Mouse (Mus musculus): ENCODE data around the gene Tmem192. TPM values are rescaled to one million over a fixed set of nuclear protein-coding genes. Genes with fewer than 3 reads are reported as not detected.
A peak's percentile ranks its signal among the peaks of the same experiment; 100 is the strongest.

Tmem192 gene
- polyA plus RNA-seq, 1 experiment from 2014 or later = 28.5 TPM

- Histone ChIP-seq H3K4me3 (no peak overlapping the region), H3K27me3 (ENCODE audit: insufficient read depth, poor library complexity, severe bottlenecking) (peaks cover 14% of the 10 kb centered on the region)
- WGBS = 73% methylated on average over 8 of the region's 8 CpGs
Observed at GRCm38 (mm10) chr8:64941019-64941418, 6.0 kb upstream of the Tmem192 start.

GRCm38 (mm10) chr8:64941495-64941894, 5.5 kb upstream of the Tmem192 start:
- peak; percentile 77 for DNase-seq (ENCODE audit: low spot score)
- no peaks in the 10 kb centered on the region for H3K9me3 ChIP-seq
- no peaks in the 10 kb centered on the region for H3K36me3 ChIP-seq
- H3K27me3 ChIP-seq (ENCODE audit: insufficient read depth, poor library complexity, severe bottlenecking) = peaks cover 14% of the 10 kb centered on the region
- 13% methylated on average over 9 of the region's 9 CpGs for WGBS
- 0 out of 2 replicates have a peak, but pooled peaks cover 7% of the 10 kb centered on the region for H3K4me1 ChIP-seq
- H3K4me3 ChIP-seq = no peak overlapping the region
- no peak overlapping the region for H3K27ac ChIP-seq

More at GRCm38 (mm10) chr8:64941019-64941418, 6.0 kb upstream of the Tmem192 start:
- H3K9me3 ChIP-seq = no peaks in the 10 kb centered on the region
- no peak overlapping the region for H3K27ac ChIP-seq
- H3K36me3 ChIP-seq = no peaks in the 10 kb centered on the region
- H3K4me1 ChIP-seq = 0 out of 2 replicates have a peak, but pooled peaks cover 7% of the 10 kb centered on the region
- DNase-seq (ENCODE audit: low spot score) = no peak

GRCm38 (mm10) chr8:64942946-64943345, 4.0 kb upstream of the Tmem192 start:
- 14% methylated on average over 5 of the region's 5 CpGs for WGBS
- H3K4me1 ChIP-seq = 0 out of 2 replicates have a peak, but pooled peaks cover 7% of the 10 kb centered on the region
- H3K9me3 ChIP-seq = no peaks in the 10 kb centered on the region
- H3K36me3 ChIP-seq = no peaks in the 10 kb centered on the region
- no peak for DNase-seq (ENCODE audit: low spot score)
- H3K27ac ChIP-seq = no peak overlapping the region
- peaks cover 14% of the 10 kb centered on the region for H3K27me3 ChIP-seq (ENCODE audit: insufficient read depth, poor library complexity, severe bottlenecking)
- no peak overlapping the region for H3K4me3 ChIP-seq

DNA sequence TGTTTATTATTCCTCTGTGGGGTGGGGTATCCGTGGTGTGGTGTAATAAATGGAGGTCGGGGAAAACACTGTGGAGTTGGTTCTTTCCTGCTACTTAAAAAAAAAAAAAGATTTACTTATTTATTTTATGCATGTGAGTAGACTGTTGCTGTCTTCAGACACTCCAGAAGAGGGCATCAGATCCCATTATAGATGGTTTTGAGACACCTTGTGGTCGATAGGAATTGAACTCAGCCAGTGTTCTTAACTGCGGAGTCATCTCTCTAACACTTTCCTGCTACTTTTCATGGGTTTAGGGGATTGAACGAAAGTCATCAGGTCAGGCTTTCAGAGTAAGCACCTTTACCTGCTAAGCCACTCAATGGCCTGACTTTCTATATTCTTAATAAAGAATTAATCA, 2.2 kb upstream of the Tmem192 start:
- DNase-seq (ENCODE audit: low spot score) = no peak
- Histone ChIP-seq H3K36me3 (no peaks in the 10 kb centered on the region), H3K27me3 (ENCODE audit: insufficient read depth, poor library complexity, severe bottlenecking) (peaks cover 14% of the 10 kb centered on the region), H3K27ac (no peak overlapping the region), H3K4me1 (0 out of 2 replicates have a peak, but pooled peaks cover 7% of the 10 kb centered on the region), H3K9me3 (no peaks in the 10 kb centered on the region), H3K4me3 (no peak overlapping the region)
- WGBS = 24% methylated on average over 5 of the region's 5 CpGs

GRCm38 (mm10) chr8:64945606-64946005, 1.4 kb upstream of the Tmem192 start:
- H3K36me3 ChIP-seq = no peaks in the 10 kb centered on the region
- DNase-seq (ENCODE audit: low spot score) = no peak
- H3K4me3 ChIP-seq = no peak overlapping the region
- H3K4me1 ChIP-seq = 0 out of 2 replicates have a peak, but pooled peaks cover 7% of the 10 kb centered on the region
- 74% methylated on average over 7 of the region's 7 CpGs for WGBS
- no peaks in the 10 kb centered on the region for H3K9me3 ChIP-seq
- H3K27me3 ChIP-seq (ENCODE audit: insufficient read depth, poor library complexity, severe bottlenecking) = peaks cover 14% of the 10 kb centered on the region
- no peak overlapping the region for H3K27ac ChIP-seq

DNA sequence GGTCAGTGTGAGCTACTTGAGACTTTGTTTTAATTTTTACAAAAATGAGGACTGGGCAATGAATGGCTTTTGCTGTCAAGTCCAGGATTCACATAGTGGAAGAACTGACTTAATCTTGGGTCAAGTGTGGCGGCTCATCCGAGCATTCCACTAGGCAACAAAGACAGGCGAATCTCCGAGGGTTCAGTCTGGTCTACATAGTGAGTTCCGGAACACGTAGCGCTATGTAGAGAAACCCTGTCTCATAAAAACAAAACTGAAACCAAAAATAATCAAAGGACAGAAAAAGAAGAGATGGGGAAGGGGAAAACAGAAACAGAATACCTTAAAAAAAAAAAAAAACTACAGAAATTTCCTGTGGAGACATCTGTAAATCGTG, 555 bp upstream of the Tmem192 start:
- Histone ChIP-seq H3K4me3 (peak overlapping the region; percentile 78), H3K27me3 (ENCODE audit: insufficient read depth, poor library complexity, severe bottlenecking) (peaks cover 14% of the 10 kb centered on the region), H3K27ac (no peak overlapping the region), H3K36me3 (no peaks in the 10 kb centered on the region), H3K4me1 (0 out of 2 replicates have a peak, but pooled peaks cover 7% of the 10 kb centered on the region), H3K9me3 (no peaks in the 10 kb centered on the region)
- DNase-seq (ENCODE audit: low spot score) = no peak
- 55% methylated on average over 8 of the region's 8 CpGs for WGBS

DNA sequence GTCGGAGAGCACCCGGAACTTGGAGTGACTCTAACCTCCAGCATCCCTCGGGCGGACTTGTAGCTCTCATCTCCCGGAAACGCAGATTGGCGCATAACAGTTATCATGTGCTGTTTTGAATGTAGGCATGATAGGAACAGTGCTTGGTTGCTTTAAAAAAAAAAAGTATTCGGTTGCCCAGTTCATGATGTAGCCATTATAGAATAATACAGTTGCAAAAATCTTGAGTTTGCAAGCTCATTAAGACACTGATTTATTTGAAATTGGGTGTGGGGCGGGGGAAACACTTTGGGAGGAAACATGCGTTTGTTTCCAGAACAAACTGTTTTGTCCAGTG, 681 bp downstream of the Tmem192 start:
- peak overlapping the region; percentile 92 for H3K27ac ChIP-seq
- H3K27me3 ChIP-seq (ENCODE audit: insufficient read depth, poor library complexity, severe bottlenecking) = peaks cover 9% of the 10 kb centered on the region
- H3K4me3 ChIP-seq = peak overlapping the region; percentile 78
- WGBS = 11% methylated on average over 10 of the region's 10 CpGs
- DNase-seq (ENCODE audit: low spot score) = no peak
- 0 out of 2 replicates have a peak, but pooled peaks cover 3% of the 10 kb centered on the region for H3K4me1 ChIP-seq
- no peaks in the 10 kb centered on the region for H3K36me3 ChIP-seq
- H3K9me3 ChIP-seq = no peaks in the 10 kb centered on the region

DNA sequence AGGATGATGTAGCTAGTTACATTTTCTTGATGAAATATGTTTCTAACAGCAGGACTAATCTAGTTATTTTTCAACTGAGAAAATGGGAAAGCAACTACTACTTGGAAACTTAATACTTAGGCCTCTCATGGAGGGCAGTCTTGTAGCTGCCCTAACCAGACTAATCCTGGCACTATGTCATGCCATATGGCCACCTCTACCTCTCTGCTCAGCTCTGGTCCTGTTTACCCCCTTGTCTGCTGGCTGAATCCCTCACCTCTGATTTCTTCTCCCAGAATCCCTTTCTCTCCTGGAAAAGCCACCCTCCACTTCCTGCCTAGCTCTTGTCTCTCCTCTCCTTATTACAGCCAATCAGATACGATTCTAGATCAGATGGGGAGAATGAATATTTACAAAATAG, 1.4 kb downstream of the Tmem192 start:
- no peaks in the 10 kb centered on the region for H3K4me1 ChIP-seq
- H3K27ac ChIP-seq = no peak overlapping the region
- H3K36me3 ChIP-seq = no peaks in the 10 kb centered on the region
- H3K9me3 ChIP-seq = no peaks in the 10 kb centered on the region
- H3K27me3 ChIP-seq (ENCODE audit: insufficient read depth, poor library complexity, severe bottlenecking) = 0 out of 2 replicates have a peak, but pooled peaks cover 2% of the 10 kb centered on the region
- 97% methylated on average over 1 of the region's 1 CpGs for WGBS
- no peak for DNase-seq (ENCODE audit: low spot score)
- no peak overlapping the region for H3K4me3 ChIP-seq

DNA sequence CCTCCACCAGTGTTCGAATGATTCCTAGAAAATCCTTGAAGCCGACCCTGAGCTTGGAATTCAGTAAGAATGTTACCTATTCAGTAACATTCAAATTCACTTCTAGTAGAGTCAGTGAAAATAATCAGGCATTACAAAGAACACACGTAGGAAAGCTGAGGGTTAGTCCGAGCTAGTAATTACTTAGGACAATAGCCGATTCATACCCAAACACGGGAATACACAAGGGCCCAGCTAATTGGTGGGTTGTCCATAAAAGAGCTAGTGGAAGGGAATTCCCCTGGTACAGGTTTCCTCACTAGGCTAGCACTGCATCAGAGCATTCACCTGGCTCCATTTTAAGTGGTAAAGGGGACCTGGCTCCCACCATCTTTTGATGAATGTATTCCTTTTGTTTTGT, 5.1 kb downstream of the Tmem192 start:
- no peaks in the 10 kb centered on the region for H3K9me3 ChIP-seq
- WGBS = 94% methylated on average over 6 of the region's 6 CpGs
- no peak for DNase-seq (ENCODE audit: low spot score)
- H3K27ac ChIP-seq = no peak overlapping the region
- H3K36me3 ChIP-seq = no peaks in the 10 kb centered on the region
- H3K4me1 ChIP-seq = no peaks in the 10 kb centered on the region
- no peaks in the 10 kb centered on the region for H3K27me3 ChIP-seq (ENCODE audit: insufficient read depth, poor library complexity, severe bottlenecking)
- no peak overlapping the region for H3K4me3 ChIP-seq

- Histone ChIP-seq H3K4me3 (no peak overlapping the region), H3K9me3 (no peaks in the 10 kb centered on the region), H3K27me3 (ENCODE audit: insufficient read depth, poor library complexity, severe bottlenecking) (no peaks in the 10 kb centered on the region), H3K36me3 (peaks cover 14% of the 10 kb centered on the region), H3K4me1 (no peaks in the 10 kb centered on the region), H3K27ac (no peak overlapping the region)
- DNase-seq (ENCODE audit: low spot score) = no peak
- 86% methylated on average over 9 of the region's 9 CpGs for WGBS
Observed at GRCm38 (mm10) chr8:64959025-64959424, 12.0 kb downstream of the Tmem192 start.

DNA sequence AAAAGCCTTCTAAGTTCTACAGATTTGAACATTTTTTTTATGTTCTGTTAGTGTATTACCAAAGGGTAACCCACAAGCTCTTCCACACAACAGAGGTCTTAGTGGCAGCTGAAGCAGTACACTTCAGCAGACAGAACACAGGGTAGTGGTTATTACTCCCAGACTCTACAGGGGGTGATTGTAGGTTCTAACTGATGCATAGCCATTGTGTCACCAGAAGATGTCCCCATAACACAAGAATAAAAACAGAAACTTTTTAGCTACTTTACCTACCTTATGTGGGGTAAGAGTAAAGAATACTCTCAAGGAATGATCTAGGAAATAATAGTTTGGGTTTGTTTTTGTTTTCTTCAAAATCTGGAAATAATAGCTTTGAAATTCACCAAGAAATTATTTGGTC, 15.9 kb downstream of the Tmem192 start:
- no peak for DNase-seq (ENCODE audit: low spot score)
- no peaks in the 10 kb centered on the region for H3K27me3 ChIP-seq (ENCODE audit: insufficient read depth, poor library complexity, severe bottlenecking)
- peaks cover 23% of the 10 kb centered on the region for H3K36me3 ChIP-seq
- H3K4me3 ChIP-seq = no peak overlapping the region
- H3K4me1 ChIP-seq = no peaks in the 10 kb centered on the region
- no peaks in the 10 kb centered on the region for H3K9me3 ChIP-seq
- no peak overlapping the region for H3K27ac ChIP-seq

DNA sequence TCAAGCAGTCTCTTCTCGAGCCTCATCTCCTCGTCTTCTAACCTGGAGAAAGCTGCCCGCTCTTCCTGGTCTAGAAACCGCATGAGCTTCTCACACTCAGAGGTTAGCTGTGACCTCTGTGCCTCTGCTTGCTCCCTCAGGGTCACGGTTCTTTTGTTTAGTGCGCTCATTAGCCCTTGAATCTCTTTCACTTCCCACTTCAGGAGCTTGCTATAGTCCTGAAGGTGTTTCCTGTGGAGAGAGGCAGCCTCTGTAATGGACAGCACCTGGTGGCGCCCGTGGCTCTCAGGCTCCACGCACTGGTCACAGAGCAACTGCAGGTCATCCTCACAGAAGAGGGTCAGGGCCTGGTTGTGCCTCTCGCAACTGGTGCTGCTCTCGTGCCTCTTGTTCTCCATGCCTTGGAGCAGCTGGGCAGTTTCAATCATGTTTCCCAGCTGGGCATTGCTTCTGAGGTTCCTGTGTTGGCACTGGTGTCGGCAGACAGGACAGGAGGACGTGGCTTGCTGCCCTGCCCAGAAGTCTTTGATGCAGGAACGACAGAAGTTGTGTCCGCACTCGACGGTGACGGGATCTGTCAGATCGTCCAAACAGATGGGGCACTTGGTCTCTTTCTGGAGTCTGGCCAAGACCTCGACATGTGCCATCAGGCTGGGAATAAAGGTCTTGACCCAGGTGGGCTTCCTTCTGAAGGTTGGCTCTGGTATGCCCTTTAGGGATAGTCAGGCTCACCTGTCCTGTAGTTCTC, 36.3 kb downstream of the Tmem192 start:
- Histone ChIP-seq H3K27ac (no peak overlapping the region), H3K4me3 (no peak overlapping the region), H3K27me3 (ENCODE audit: insufficient read depth, poor library complexity, severe bottlenecking) (no peaks in the 10 kb centered on the region), H3K9me3 (no peaks in the 10 kb centered on the region), H3K36me3 (no peaks in the 10 kb centered on the region), H3K4me1 (no peaks in the 10 kb centered on the region)
- 73% methylated on average over 20 of the region's 20 CpGs for WGBS
- DNase-seq (ENCODE audit: low spot score) = no peak

- Histone ChIP-seq H3K36me3 (no peaks in the 10 kb centered on the region), H3K9me3 (no peaks in the 10 kb centered on the region), H3K27ac (no peak within 1 kb of the TSS), H3K27me3 (ENCODE audit: insufficient read depth, poor library complexity, severe bottlenecking) (no peaks in the 10 kb centered on the region), H3K4me1 (no peaks in the 10 kb centered on the region), H3K4me3 (no peak within 1 kb of the TSS)
- 88% methylated on average over 4 of the region's 4 CpGs for WGBS
- no peak for DNase-seq (ENCODE audit: low spot score)
Observed at GRCm38 (mm10) chr8:64987731-64988130, 40.7 kb downstream of the Tmem192 start, which contains the start of gene Trim75. TSS of gene Trim75 (minus strand) at chr8:64987831.
